Mouse (Mus musculus) neural tube, embryonic 11.5 days (tissue): ENCODE results near the gene Apobec3. TPM values are rescaled to one million over a fixed set of nuclear protein-coding genes. Genes with fewer than 3 reads are reported as not detected.

Experiments used
- ATAC-seq: fragments of 200-750 bp; cut with Nextera tagmentation; 2 replicates; pipeline ENCODE4 v1.8.0; 2017; ENCODE audit warnings: moderate number of reproducible peaks, mild to moderate bottlenecking, moderate TSS enrichment, moderate library complexity; ENCODE audit not compliant: insufficient read depth, low FRiP score, low TSS enrichment
- DNase-seq: peaks from one replicate; pipeline ENCODE4 v3.0.0-alpha.2; 2015; ENCODE audit warnings: low spot score
- H3K27ac ChIP-seq: fragments of 300-500 bp; sonication (generic); 2 replicates; pipeline ENCODE4 v1.5.1; 2014; ENCODE audit warnings: low read depth, mild to moderate bottlenecking, low read length
- H3K27me3 ChIP-seq: fragments of 300-500 bp; sonication (generic); 2 replicates; pipeline ENCODE4 v1.6.1; 2014; ENCODE audit warnings: mild to moderate bottlenecking, low read length, mixed read lengths; ENCODE audit not compliant: control insufficient read depth, insufficient read depth
- H3K36me3 ChIP-seq: fragments of 300-500 bp; sonication (generic); 2 replicates; pipeline ENCODE4 v1.6.1; 2014; ENCODE audit warnings: mild to moderate bottlenecking, low read length, moderate library complexity, mixed read lengths; ENCODE audit not compliant: control insufficient read depth, insufficient read depth
- H3K4me1 ChIP-seq: fragments of 300-500 bp; sonication (generic); 2 replicates; pipeline ENCODE4 v1.6.1; 2014; ENCODE audit warnings: low read length, mixed read lengths; ENCODE audit not compliant: control insufficient read depth, insufficient read depth
- H3K4me2 ChIP-seq: fragments of 300-500 bp; sonication (generic); 2 replicates; pipeline ENCODE4 v1.6.1; 2014; ENCODE audit warnings: low read depth, mild to moderate bottlenecking, moderate library complexity
- H3K4me3 ChIP-seq: fragments of 300-500 bp; sonication (generic); 2 replicates; pipeline ENCODE4 v1.5.1; 2014; ENCODE audit warnings: low read depth, low read length
- H3K9ac ChIP-seq: fragments of 300-500 bp; sonication (generic); 2 replicates; pipeline ENCODE4 v1.6.1; 2014; ENCODE audit warnings: mild to moderate bottlenecking, low read length
- H3K9me3 ChIP-seq: fragments of 300-500 bp; sonication (generic); 2 replicates; pipeline ENCODE4 v1.6.1; 2016; ENCODE audit warnings: low read length; ENCODE audit not compliant: control insufficient read depth
- WGBS: fragments of 180-500 bp; shearing (Covaris S2); extraction: QIAGEN DNeasy Blood & Tissue Kit; methylation state at CpG from one replicate; pipeline ENCODE4 v1.1.7; 2014; 5-methylcytosine and 5-hydroxymethylcytosine counted together
- polyA plus RNA-seq: library from polyadenylated mRNA; unstranded; fragments of >200 nt; fragmentation: Nextera tagmentation; extraction: Ambion mirVana; gene quantifications from 2 replicates; pipeline ENCODE4 v1.2.1, GENCODE M21; 2014

The Apobec3 gene
- polyA plus RNA-seq, 1 experiment from 2014 or later, result 5.4 TPM

DNA sequence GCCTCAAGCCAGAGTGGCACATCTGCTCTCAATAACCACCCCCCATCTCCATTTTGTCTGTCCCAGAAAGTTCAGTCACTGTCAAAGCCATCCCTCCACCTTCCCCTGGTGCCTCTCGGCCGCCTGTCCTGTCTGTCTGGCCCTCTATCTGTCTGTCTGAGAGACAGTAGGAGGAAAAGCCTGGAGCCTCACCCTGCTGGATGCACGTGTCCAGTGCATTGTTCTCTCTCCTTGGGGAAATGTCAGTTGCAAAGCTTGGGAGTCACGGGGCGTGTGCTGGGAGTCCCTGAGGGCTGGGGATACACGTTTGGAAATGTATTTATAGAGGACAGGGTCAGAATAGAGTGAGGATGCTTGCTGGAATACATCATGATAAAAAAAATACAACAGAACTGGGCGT is 62.0 kb downstream of the Apobec3 start:
- no peaks in the 10 kb centered on the region for H3K27me3 ChIP-seq
- peaks cover 20% of the 10 kb centered on the region for H3K4me1 ChIP-seq
- H3K27ac ChIP-seq, result no peak overlapping the region
- DNase-seq (no peak), ATAC-seq (no peak)
- no peaks in the 10 kb centered on the region for H3K9me3 ChIP-seq
- H3K4me2 ChIP-seq, result no peak overlapping the region
- H3K4me3 ChIP-seq, result no peak overlapping the region
- WGBS, result 74% methylated on average over 7 of the region's 7 CpGs
- no peak overlapping the region for H3K9ac ChIP-seq
- H3K36me3 ChIP-seq, result no peaks in the 10 kb centered on the region

GRCm38 (mm10) chr15:79956559-79956958 is 65.1 kb downstream of the Apobec3 start:
- WGBS, result 90% methylated on average over 8 of the region's 8 CpGs
- no peak for ATAC-seq
- Histone ChIP-seq H3K9ac (no peak overlapping the region), H3K4me3 (no peak overlapping the region), H3K9me3 (no peaks in the 10 kb centered on the region), H3K27ac (no peak overlapping the region), H3K36me3 (no peaks in the 10 kb centered on the region), H3K27me3 (no peaks in the 10 kb centered on the region), H3K4me1 (peaks cover 5% of the 10 kb centered on the region; the same call in 1 of the 2 replicates), H3K4me2 (no peak overlapping the region)
- no peak for DNase-seq

GRCm38 (mm10) chr15:79958418-79958817 is 67.0 kb downstream of the Apobec3 start:
- Histone ChIP-seq H3K27ac (no peak overlapping the region), H3K4me2 (no peak overlapping the region), H3K9ac (no peak overlapping the region; the same call in 1 of the 2 replicates), H3K36me3 (no peaks in the 10 kb centered on the region), H3K9me3 (no peaks in the 10 kb centered on the region), H3K4me3 (no peak overlapping the region), H3K4me1 (0 out of 2 replicates have a peak, but pooled peaks cover 5% of the 10 kb centered on the region), H3K27me3 (no peaks in the 10 kb centered on the region)
- whole genome bisulfite sequencing, result 55% methylated on average over 3 of the region's 3 CpGs
- ATAC-seq, result no peak
- no peak for DNase-seq

GRCm38 (mm10) chr15:79961366-79961921 is 70.0 kb downstream of the Apobec3 start:
- WGBS, result 49% methylated on average over 9 of the region's 9 CpGs
- no peaks in the 10 kb centered on the region for H3K27me3 ChIP-seq
- 0 out of 2 replicates have a peak, but pooled peaks cover 5% of the 10 kb centered on the region for H3K4me1 ChIP-seq
- H3K27ac ChIP-seq, result no peak overlapping the region
- H3K4me3 ChIP-seq, result no peak overlapping the region
- DNase-seq (peak; percentile 40), ATAC-seq (no peak)
- H3K36me3 ChIP-seq, result no peaks in the 10 kb centered on the region
- H3K4me2 ChIP-seq, result no peak overlapping the region
- H3K9me3 ChIP-seq, result no peaks in the 10 kb centered on the region
- H3K9ac ChIP-seq, result no peak overlapping the region

DNA sequence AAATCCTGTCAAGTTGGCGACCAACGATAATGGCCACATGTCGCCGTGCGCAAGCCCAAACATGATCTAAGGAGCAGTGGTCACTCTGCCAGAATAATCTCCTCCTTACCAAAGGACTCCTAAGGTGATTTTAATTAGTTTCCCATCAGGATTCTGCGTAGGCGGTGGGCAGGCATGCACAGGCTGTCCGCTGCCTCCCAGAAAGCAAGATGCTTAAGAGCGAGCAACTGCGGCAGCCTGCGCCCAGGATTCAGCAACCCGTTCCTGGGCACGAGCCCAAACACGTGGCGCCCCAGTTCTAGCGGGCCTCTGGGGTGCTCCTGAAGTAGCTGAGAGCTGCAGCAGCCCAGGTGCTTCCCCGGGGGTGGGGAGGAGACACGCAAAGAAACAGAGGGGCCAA is 71.2 kb downstream of the Apobec3 start:
- ATAC-seq (no peak), DNase-seq (no peak)
- H3K4me1 ChIP-seq, result 0 out of 2 replicates have a peak, but pooled peaks cover 5% of the 10 kb centered on the region
- H3K9ac ChIP-seq, result no peak overlapping the region
- H3K4me3 ChIP-seq, result no peak overlapping the region
- no peaks in the 10 kb centered on the region for H3K27me3 ChIP-seq
- no peaks in the 10 kb centered on the region for H3K9me3 ChIP-seq
- WGBS, result 91% methylated on average over 18 of the region's 18 CpGs
- H3K36me3 ChIP-seq, result no peaks in the 10 kb centered on the region
- no peak overlapping the region for H3K27ac ChIP-seq
- H3K4me2 ChIP-seq, result no peak overlapping the region

DNA sequence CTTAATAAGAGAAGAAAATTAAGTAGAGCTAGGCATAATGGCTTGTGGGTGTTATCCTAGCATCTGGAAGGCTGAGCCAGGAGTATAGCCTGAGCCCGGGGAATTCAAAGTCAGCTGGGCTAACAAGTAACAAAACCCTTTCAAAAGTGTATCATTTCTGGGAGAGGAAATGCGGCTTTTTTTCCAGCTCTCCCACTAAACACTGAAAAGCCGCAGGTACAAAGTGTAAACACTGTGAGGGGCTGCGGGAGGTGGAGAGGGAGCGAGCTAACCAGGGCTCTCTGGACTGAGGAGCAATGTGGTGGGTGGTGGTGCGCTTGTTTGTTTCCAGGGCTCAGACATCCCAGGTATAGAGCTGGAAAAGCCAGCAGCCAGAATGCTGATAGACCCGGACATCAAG is 72.9 kb downstream of the Apobec3 start:
- H3K4me3 ChIP-seq, result no peak overlapping the region
- H3K36me3 ChIP-seq, result no peaks in the 10 kb centered on the region
- H3K4me2 ChIP-seq, result no peak overlapping the region
- H3K27ac ChIP-seq, result no peak overlapping the region
- no peaks in the 10 kb centered on the region for H3K27me3 ChIP-seq
- DNase-seq (no peak), ATAC-seq (no peak)
- no peaks in the 10 kb centered on the region for H3K9me3 ChIP-seq
- H3K9ac ChIP-seq, result no peak overlapping the region
- H3K4me1 ChIP-seq, result 0 out of 2 replicates have a peak, but pooled peaks cover 5% of the 10 kb centered on the region
- WGBS, result 81% methylated on average over 7 of the region's 7 CpGs

Other genes starting within 250 kb of the Apobec3 start
- 3.5 and 4.0 TPM in 2 replicates for gene Fam227a, start 232.7 kb upstream of the Apobec3 start, polyA plus RNA-seq
- gene Cby1, start 232.5 kb upstream of the Apobec3 start, polyA plus RNA-seq, result 65.5 and 70.8 TPM in 2 replicates
- gene Tomm22, start 220.8 kb upstream of the Apobec3 start, polyA plus RNA-seq, result 285 and 287 TPM in 2 replicates
- gene Josd1, start 203.7 kb upstream of the Apobec3 start, polyA plus RNA-seq, result 14.6 and 16.4 TPM in 2 replicates
- 39.7 and 42.5 TPM in 2 replicates for gene Gtpbp1, start 200.8 kb upstream of the Apobec3 start, polyA plus RNA-seq
- 6.1 and 10.2 TPM in 2 replicates for gene Sun2, start 149.1 kb upstream of the Apobec3 start, polyA plus RNA-seq
- gene Dnal4, start 113.8 kb upstream of the Apobec3 start, polyA plus RNA-seq, result 68.6 and 70.8 TPM in 2 replicates
- gene Nptxr, start 86.9 kb upstream of the Apobec3 start, polyA plus RNA-seq, result 1.5 and 2.0 TPM in 2 replicates
- gene Npcd, start 57.4 kb upstream of the Apobec3 start, polyA plus RNA-seq, result not detected in 2 replicates
- 17.3 and 18.0 TPM in 2 replicates for gene Cbx6, start 57.0 kb upstream of the Apobec3 start, polyA plus RNA-seq
- gene Cbx7, start 79.5 kb downstream of the Apobec3 start, polyA plus RNA-seq, result 1.3 and 1.8 TPM in 2 replicates
- gene Pdgfb, start 123.3 kb downstream of the Apobec3 start, polyA plus RNA-seq, result 2.2 and 3.8 TPM in 2 replicates
- 8.7 TPM in 2 replicates for gene Syngr1, start 199.7 kb downstream of the Apobec3 start, polyA plus RNA-seq
- gene Rpl3, start 200.2 kb downstream of the Apobec3 start, polyA plus RNA-seq, result 1,003 and 1,056 TPM in 2 replicates
- gene Tab1, start 241.5 kb downstream of the Apobec3 start, polyA plus RNA-seq, result 35.7 and 36.0 TPM in 2 replicates